Mouse (Mus musculus) c-Kit-positive CD71-negative TER-119-negative erythroid progenitor cells, embryonic 14.5 days (primary cell): ENCODE results near the gene Lrrc49.

Experiments
- DNase-seq: peaks from one replicate; pipeline ENCODE4 v3.0.0-alpha.2; 2013; ENCODE audit warnings: low read depth

The Lrrc49 gene

GRCm38 (mm10) chr9:60687891-60688324 is at the start of gene Lrrc49:
Lrrc49 (minus strand) TSS chr9:60688158.
- DNase-seq, result peak; percentile 60

GRCm38 (mm10) chr9:60734321-60734720 is 46.4 kb upstream of the Lrrc49 start:
- DNase-seq, result no peak

GRCm38 (mm10) chr9:60724968-60725367 is 37.0 kb upstream of the Lrrc49 start:
- no peak for DNase-seq

GRCm38 (mm10) chr9:60719687-60720086 is 31.7 kb upstream of the Lrrc49 start:
- no peak for DNase-seq

GRCm38 (mm10) chr9:60718284-60718683 is 30.3 kb upstream of the Lrrc49 start:
- DNase-seq, result peak; percentile 35

- DNase-seq, result no peak
Observed at GRCm38 (mm10) chr9:60715828-60716227, 27.9 kb upstream of the Lrrc49 start.

GRCm38 (mm10) chr9:60715271-60715670 is 27.3 kb upstream of the Lrrc49 start:
- DNase-seq, result no peak

- no peak for DNase-seq
Observed at GRCm38 (mm10) chr9:60714191-60714590, 26.2 kb upstream of the Lrrc49 start.

GRCm38 (mm10) chr9:60713616-60714015 is 25.7 kb upstream of the Lrrc49 start:
- DNase-seq, result no peak

- DNase-seq, result no peak
Observed at GRCm38 (mm10) chr9:60712771-60713541, 25.0 kb upstream of the Lrrc49 start, which contains the start of gene Larp6. Larp6 (plus strand) TSS chr9:60712989.

- DNase-seq, result no peak
Observed at GRCm38 (mm10) chr9:60712011-60712410, 24.1 kb upstream of the Lrrc49 start.

GRCm38 (mm10) chr9:60709721-60710120 is 21.8 kb upstream of the Lrrc49 start:
- no peak for DNase-seq

- DNase-seq, result no peak
Observed at GRCm38 (mm10) chr9:60708606-60709005, 20.6 kb upstream of the Lrrc49 start.

- DNase-seq, result no peak
Observed at GRCm38 (mm10) chr9:60707594-60707993, 19.6 kb upstream of the Lrrc49 start.

- DNase-seq, result no peak
Observed at GRCm38 (mm10) chr9:60699581-60700231, 11.7 kb upstream of the Lrrc49 start.

GRCm38 (mm10) chr9:60696271-60696985 is 8.5 kb upstream of the Lrrc49 start:
- no peak for DNase-seq

- no peak for DNase-seq
Observed at GRCm38 (mm10) chr9:60693986-60694385, 6.0 kb upstream of the Lrrc49 start.

GRCm38 (mm10) chr9:60692624-60693023 is 4.7 kb upstream of the Lrrc49 start:
- DNase-seq, result no peak

GRCm38 (mm10) chr9:60687415-60687814 is 543 bp downstream of the Lrrc49 start:
- peak; percentile 18 for DNase-seq

- no peak for DNase-seq
Observed at GRCm38 (mm10) chr9:60682753-60683152, 5.2 kb downstream of the Lrrc49 start.

GRCm38 (mm10) chr9:60681005-60681404 is 7.0 kb downstream of the Lrrc49 start:
- DNase-seq, result no peak

GRCm38 (mm10) chr9:60678913-60679312 is 9.0 kb downstream of the Lrrc49 start:
- DNase-seq, result no peak

- DNase-seq, result no peak
Observed at GRCm38 (mm10) chr9:60676429-60676828, 11.5 kb downstream of the Lrrc49 start.
